Mouse (Mus musculus) olfactory bulb, adult 2 months (tissue): ENCODE results near the gene Tmco1. TPM values are rescaled to one million over a fixed set of nuclear protein-coding genes. Genes with fewer than 3 reads are reported as not detected.
A peak's percentile ranks its signal among the peaks of the same experiment; 100 is the strongest.

Source experiments
- H3K27ac ChIP-seq: fragments of 200-500 bp; 2 replicates; pipeline ENCODE4 v1.5.1; 2012; ENCODE audit warnings: low read depth, low read length; ENCODE audit not compliant: insufficient read depth
- H3K4me1 ChIP-seq: fragments of 200-500 bp; 2 replicates; pipeline ENCODE4 v1.6.1; 2012; ENCODE audit warnings: low read length; ENCODE audit not compliant: control insufficient read depth, insufficient read depth
- H3K4me3 ChIP-seq: fragments of 200-500 bp; 2 replicates; pipeline ENCODE4 v1.5.1; 2012; ENCODE audit warnings: mild to moderate bottlenecking, low read depth, low read length, moderate library complexity; ENCODE audit not compliant: insufficient read depth
- CTCF ChIP-seq: fragments of 200-500 bp; IDR thresholded peaks from 2 replicates; pipeline ENCODE4 v1.5.1; 2012; ENCODE audit warnings: low read depth, mild to moderate bottlenecking, low read length, moderate library complexity; ENCODE audit not compliant: insufficient read depth
- POLR2A ChIP-seq: fragments of 200-500 bp; IDR thresholded peaks from 2 replicates; pipeline ENCODE4 v1.6.1; 2012; ENCODE audit warnings: mild to moderate bottlenecking, low read depth, low read length, moderate library complexity; ENCODE audit not compliant: insufficient read depth
- WGBS: fragments of 180-500 bp; shearing (Covaris S2); methylation state at CpG from one replicate; pipeline ENCODE4 v1.1.7; 2018; 5-methylcytosine and 5-hydroxymethylcytosine counted together
- polyA plus RNA-seq: library from polyadenylated mRNA; stranded (reverse); fragments of >200 nt; gene quantifications from 2 replicates; pipeline ENCODE4 v1.2.4, GENCODE M21; 2012; ENCODE audit warnings: low replicate concordance; ENCODE audit not compliant: missing spikeins, insufficient read depth, insufficient read length

Tmco1 gene
- polyA plus RNA-seq, 1 experiment: not detected

- TF ChIP-seq CTCF: no peak
- no peak for TF ChIP-seq POLR2A
- peaks cover 4% of the 10 kb centered on the region; the same call in 1 of the 2 replicates for H3K4me1 ChIP-seq
- H3K27ac ChIP-seq: no peak overlapping the region
- 67% methylated on average over 11 of the region's 11 CpGs for WGBS
- peak overlapping the region; percentile 86 for H3K4me3 ChIP-seq
Measured at GRCm38 (mm10) chr1:167307674-167308073, 504 bp upstream of the Tmco1 start.

- Histone ChIP-seq H3K4me3 (no peak overlapping the region), H3K27ac (no peak overlapping the region), H3K4me1 (peaks cover 4% of the 10 kb centered on the region; the same call in 1 of the 2 replicates)
- no peak for TF ChIP-seq POLR2A
- TF ChIP-seq CTCF: no peak
Measured at GRCm38 (mm10) chr1:167312367-167312766, 4.2 kb downstream of the Tmco1 start.

GRCm38 (mm10) chr1:167313220-167313619 is 5.0 kb downstream of the Tmco1 start:
- WGBS: 94% methylated on average over 4 of the region's 4 CpGs
- Histone ChIP-seq H3K4me3 (no peak overlapping the region), H3K4me1 (no peaks in the 10 kb centered on the region), H3K27ac (no peak overlapping the region)
- TF ChIP-seq POLR2A (no peak), CTCF (no peak)

GRCm38 (mm10) chr1:167321691-167322090 is 13.5 kb downstream of the Tmco1 start:
- Histone ChIP-seq H3K27ac (no peak overlapping the region), H3K4me3 (no peak overlapping the region), H3K4me1 (no peaks in the 10 kb centered on the region)
- 96% methylated on average over 6 of the region's 6 CpGs for WGBS
- TF ChIP-seq POLR2A (no peak), CTCF (no peak)

- Histone ChIP-seq H3K4me3 (no peak overlapping the region), H3K4me1 (no peaks in the 10 kb centered on the region), H3K27ac (no peak overlapping the region)
- 60% methylated on average over 6 of the region's 6 CpGs for WGBS
- TF ChIP-seq CTCF (no peak), POLR2A (no peak)
Measured at GRCm38 (mm10) chr1:167328776-167329175, 20.6 kb downstream of the Tmco1 start.

- Histone ChIP-seq H3K27ac (no peak overlapping the region), H3K4me3 (no peak overlapping the region), H3K4me1 (no peaks in the 10 kb centered on the region)
- TF ChIP-seq POLR2A (no peak), CTCF (no peak)
- 91% methylated on average over 8 of the region's 8 CpGs for WGBS
Measured at GRCm38 (mm10) chr1:167331106-167331505, 22.9 kb downstream of the Tmco1 start.

GRCm38 (mm10) chr1:167336398-167336797 is 28.2 kb downstream of the Tmco1 start:
- 94% methylated on average over 3 of the region's 3 CpGs for WGBS
- no peak overlapping the region for H3K4me3 ChIP-seq
- H3K4me1 ChIP-seq: no peaks in the 10 kb centered on the region; the same call in 1 of the 2 replicates
- no peak overlapping the region for H3K27ac ChIP-seq
- TF ChIP-seq CTCF: no peak
- TF ChIP-seq POLR2A: no peak

- Histone ChIP-seq H3K27ac (no peak overlapping the region), H3K4me1 (no peaks in the 10 kb centered on the region; the same call in 1 of the 2 replicates), H3K4me3 (no peak overlapping the region)
- 18% methylated on average over 12 of the region's 12 CpGs for WGBS
- TF ChIP-seq CTCF (peak; percentile 61), POLR2A (no peak)
Measured at GRCm38 (mm10) chr1:167337463-167338095, 29.4 kb downstream of the Tmco1 start.

- H3K27ac ChIP-seq: no peak overlapping the region
- 74% methylated on average over 9 of the region's 9 CpGs for WGBS
- TF ChIP-seq CTCF (no peak), POLR2A (no peak)
- H3K4me3 ChIP-seq: no peak overlapping the region
- no peaks in the 10 kb centered on the region; the same call in 1 of the 2 replicates for H3K4me1 ChIP-seq
Measured at GRCm38 (mm10) chr1:167339177-167339781, 31.1 kb downstream of the Tmco1 start.
